Mouse (Mus musculus): ENCODE data around the gene Foxk1. TPM values are rescaled to one million over a fixed set of nuclear protein-coding genes. Genes with fewer than 3 reads are reported as not detected.

Gene Foxk1
- total and polyA plus RNA-seq, 2 experiments from 2014 or later: 7.1 to 30.0 TPM

DNA sequence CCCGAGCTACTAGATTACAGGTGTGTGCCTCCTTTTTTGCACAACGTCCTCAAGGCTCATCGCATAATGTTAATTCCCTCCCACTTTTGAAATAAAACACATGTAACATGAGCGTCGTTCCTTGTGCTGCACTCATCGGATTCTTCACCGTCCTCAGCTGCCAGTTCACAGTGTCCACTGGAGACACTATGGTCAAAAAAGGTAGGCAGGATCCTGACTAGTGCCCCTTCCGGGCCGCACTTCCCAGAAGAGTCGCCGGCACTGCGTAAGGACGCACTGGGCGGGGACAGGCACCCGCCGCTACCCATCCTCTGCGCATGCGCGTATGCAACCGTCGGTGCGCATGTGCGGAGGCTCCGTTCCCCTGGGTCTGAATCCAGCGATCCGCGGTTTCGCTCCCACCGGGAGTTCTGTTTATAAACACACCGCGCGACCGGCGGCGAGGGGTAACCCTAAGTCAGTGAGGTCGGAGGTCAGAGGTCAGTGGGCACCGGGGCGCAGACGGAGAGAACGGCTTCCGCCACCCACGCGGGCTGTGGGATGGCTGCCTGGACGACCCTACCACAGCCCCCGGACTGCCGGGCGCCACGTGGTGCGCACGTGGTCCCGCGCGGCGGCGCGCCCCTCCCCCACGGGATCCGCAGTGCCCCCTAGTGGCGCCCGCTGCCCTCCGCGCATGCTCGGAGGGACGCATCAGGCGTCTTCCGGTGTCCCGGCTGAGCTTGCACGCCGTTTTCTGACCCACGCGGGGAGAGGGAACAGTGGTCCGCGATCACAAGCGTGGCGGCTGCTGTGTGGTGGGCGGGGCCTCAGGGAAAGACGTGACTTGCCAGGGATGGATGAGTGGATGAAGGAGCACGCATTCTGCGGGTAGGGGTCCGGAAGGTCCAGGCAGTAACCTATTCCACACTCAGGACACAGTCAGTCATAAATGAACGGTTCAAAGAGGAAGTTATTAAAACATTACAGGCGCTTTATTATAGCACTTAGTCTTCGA, 33.9 kb upstream of the Foxk1 start:
- Histone ChIP-seq H3K4me3 (ENCODE audit: low read depth, low read length) (peak overlapping the region; percentile 54), H3K9ac (replicated peaks; ENCODE audit: low read length, poor library complexity, severe bottlenecking) (peak overlapping the region; percentile 73), H3K36me3 (ENCODE audit: insufficient read depth, low read length) (no peaks in the 10 kb centered on the region), H3K27me3 (ENCODE audit: insufficient read depth, low read length) (no peaks in the 10 kb centered on the region), H3K27ac (ENCODE audit: low read depth, low read length) (peak overlapping the region; percentile 64), H3K9me3 (ENCODE audit: low read length) (no peaks in the 10 kb centered on the region), H3K4me2 (ENCODE audit: low read depth, low read length, poor library complexity, severe bottlenecking) (peak overlapping the region; percentile 52), H3K4me1 (ENCODE audit: insufficient read depth, low read length) (no peaks in the 10 kb centered on the region)
- DNase-seq (ENCODE audit: low spot score) (peak; percentile 97), ATAC-seq (ENCODE audit: low FRiP score) (peak; percentile 93)
- TF ChIP-seq CTCF (IDR thresholded peaks at IDR 0.05): peak; percentile 97
- WGBS: under 1% methylated on average over 81 of the region's 83 CpGs

- 0 out of 2 replicates have a peak overlapping the region, but pooled peaks have one; percentile 64 for H3K27ac ChIP-seq (ENCODE audit: low read depth, low read length)
- 61% methylated on average over 5 of the region's 5 CpGs for WGBS
These were observed 33.2 kb upstream of the Foxk1 start for GRCm38 (mm10) chr5:142368122-142368521.

DNA sequence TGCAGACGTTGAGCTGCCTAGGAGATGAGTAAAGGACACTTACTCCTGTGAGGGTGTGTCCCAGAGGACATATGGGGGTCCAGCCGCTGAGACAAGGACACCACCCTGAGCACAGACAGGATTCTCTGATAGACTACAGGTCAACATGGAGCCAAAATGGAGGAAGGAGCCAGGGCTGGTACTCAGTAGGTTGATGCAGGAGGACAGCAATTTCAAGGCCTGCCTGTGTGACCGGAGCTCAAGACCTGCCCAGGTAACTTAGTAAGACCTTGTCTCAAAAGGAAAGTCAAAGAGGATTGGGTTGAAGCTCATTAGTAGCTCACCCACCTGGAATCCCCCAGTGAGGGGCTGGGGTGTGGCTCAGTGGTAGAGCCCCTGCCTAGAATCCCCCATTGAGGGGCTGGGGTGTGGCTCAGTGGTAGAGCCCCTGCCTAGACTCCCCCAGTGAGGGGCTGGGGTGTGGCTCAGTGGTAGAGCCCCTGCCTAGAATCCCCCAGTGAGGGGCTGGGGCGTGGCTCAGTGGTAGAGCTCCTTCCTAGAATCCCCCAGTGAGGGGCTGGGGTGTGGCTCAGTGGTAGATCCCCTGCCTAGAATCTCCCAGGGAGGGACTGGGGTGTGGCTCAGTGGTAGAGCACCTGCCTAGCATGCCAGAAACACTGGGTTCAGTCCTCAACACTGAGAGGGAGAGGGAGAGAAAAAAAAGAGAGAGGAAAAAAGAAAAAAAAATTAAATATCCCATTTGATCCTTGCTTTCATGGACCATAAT, 30.7 kb upstream of the Foxk1 start:
- no peak overlapping the region for H3K27ac ChIP-seq (ENCODE audit: low read depth, low read length)
- H3K4me2 ChIP-seq (ENCODE audit: low read depth, low read length, poor library complexity, severe bottlenecking): no peak overlapping the region
- no peaks in the 10 kb centered on the region for H3K27me3 ChIP-seq (ENCODE audit: insufficient read depth, low read length)
- TF ChIP-seq CTCF (IDR thresholded peaks at IDR 0.05): no peak
- DNase-seq (ENCODE audit: low spot score) (no peak), ATAC-seq (ENCODE audit: low FRiP score) (no peak)
- no peaks in the 10 kb centered on the region for H3K36me3 ChIP-seq (ENCODE audit: insufficient read depth, low read length)
- no peak overlapping the region for H3K4me3 ChIP-seq (ENCODE audit: low read depth, low read length)
- 92% methylated on average over 4 of the region's 4 CpGs for WGBS
- H3K9ac ChIP-seq (replicated peaks; ENCODE audit: low read length, poor library complexity, severe bottlenecking): no peak overlapping the region
- no peaks in the 10 kb centered on the region for H3K4me1 ChIP-seq (ENCODE audit: insufficient read depth, low read length)
- no peaks in the 10 kb centered on the region for H3K9me3 ChIP-seq (ENCODE audit: low read length)

More at GRCm38 (mm10) chr5:142368122-142368521, 33.2 kb upstream of the Foxk1 start:
- H3K9ac ChIP-seq (replicated peaks; ENCODE audit: low read length, poor library complexity, severe bottlenecking): peak overlapping the region; percentile 73; the same call in 1 of the 2 replicates
- peak overlapping the region; percentile 52 for H3K4me2 ChIP-seq (ENCODE audit: low read depth, low read length, poor library complexity, severe bottlenecking)
- H3K27me3 ChIP-seq (ENCODE audit: insufficient read depth, low read length): no peaks in the 10 kb centered on the region
- peak overlapping the region; percentile 54 for H3K4me3 ChIP-seq (ENCODE audit: low read depth, low read length)
- ATAC-seq (ENCODE audit: low FRiP score): no peak
- TF ChIP-seq CTCF (IDR thresholded peaks at IDR 0.05): no peak
- no peaks in the 10 kb centered on the region for H3K36me3 ChIP-seq (ENCODE audit: insufficient read depth, low read length)
- no peaks in the 10 kb centered on the region for H3K9me3 ChIP-seq (ENCODE audit: low read length)
- DNase-seq (ENCODE audit: low spot score): no peak
- no peaks in the 10 kb centered on the region for H3K4me1 ChIP-seq (ENCODE audit: insufficient read depth, low read length)

DNA sequence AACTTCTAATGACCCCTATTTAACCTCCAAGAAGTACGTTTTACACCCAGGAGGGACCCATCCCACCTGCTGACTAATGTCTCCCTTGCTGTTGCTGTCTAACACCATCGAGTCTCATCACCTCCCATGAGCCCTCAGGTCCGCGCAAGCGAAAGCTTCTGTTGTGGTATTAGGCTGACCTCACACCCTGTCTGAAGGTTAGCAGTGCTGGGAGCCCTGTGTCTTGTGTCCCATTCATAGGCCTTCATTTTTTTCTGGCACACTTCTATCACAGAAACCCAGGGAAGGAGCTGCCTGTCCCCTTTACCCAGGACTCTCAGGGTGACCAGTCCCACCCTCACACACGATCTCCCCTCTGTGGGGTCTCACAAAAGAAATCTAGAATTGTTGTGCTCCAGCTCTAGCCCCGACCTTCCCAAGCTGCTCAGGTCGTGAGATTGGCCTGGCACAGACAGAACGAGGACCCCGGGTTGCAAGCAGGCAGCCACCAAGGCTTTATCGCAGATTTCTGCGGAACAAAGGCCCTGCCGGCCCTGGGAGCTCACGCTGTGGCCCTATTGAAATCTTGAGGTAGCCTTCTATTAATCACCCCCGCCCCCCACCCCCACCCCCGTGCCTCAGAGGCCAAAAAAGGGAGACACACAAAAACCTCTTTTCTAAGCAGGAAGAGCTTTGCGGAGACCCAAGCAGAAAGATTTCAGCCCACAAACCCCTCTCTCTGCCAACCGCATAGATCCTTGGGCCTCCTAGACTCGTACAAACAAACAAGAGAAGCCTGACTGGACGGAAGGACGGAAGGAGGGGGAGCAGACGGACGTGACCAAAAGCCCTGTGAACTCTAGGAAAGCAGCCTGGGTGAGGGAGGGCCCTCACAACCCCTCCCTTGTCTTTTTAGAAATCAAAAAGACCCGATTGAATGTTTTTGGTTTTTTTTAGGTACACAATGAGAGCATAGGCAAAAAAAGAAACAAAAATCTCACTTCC, 29.8 kb upstream of the Foxk1 start:
- Histone ChIP-seq H3K36me3 (ENCODE audit: insufficient read depth, low read length) (no peaks in the 10 kb centered on the region), H3K27me3 (ENCODE audit: insufficient read depth, low read length) (no peaks in the 10 kb centered on the region), H3K9me3 (ENCODE audit: low read length) (no peaks in the 10 kb centered on the region), H3K4me1 (ENCODE audit: insufficient read depth, low read length) (no peaks in the 10 kb centered on the region), H3K4me3 (ENCODE audit: low read depth, low read length) (no peak overlapping the region), H3K27ac (ENCODE audit: low read depth, low read length) (peak overlapping the region; percentile 57), H3K9ac (replicated peaks; ENCODE audit: low read length, poor library complexity, severe bottlenecking) (peak overlapping the region; percentile 24; the same call in 1 of the 2 replicates), H3K4me2 (ENCODE audit: low read depth, low read length, poor library complexity, severe bottlenecking) (0 out of 2 replicates have a peak overlapping the region, but pooled peaks have one; percentile 12)
- TF ChIP-seq CTCF (IDR thresholded peaks at IDR 0.05): no peak
- 9% methylated on average over 24 of the region's 24 CpGs for WGBS
- DNase-seq (ENCODE audit: low spot score) (peak; percentile 33), ATAC-seq (ENCODE audit: low FRiP score) (no peak)

DNA sequence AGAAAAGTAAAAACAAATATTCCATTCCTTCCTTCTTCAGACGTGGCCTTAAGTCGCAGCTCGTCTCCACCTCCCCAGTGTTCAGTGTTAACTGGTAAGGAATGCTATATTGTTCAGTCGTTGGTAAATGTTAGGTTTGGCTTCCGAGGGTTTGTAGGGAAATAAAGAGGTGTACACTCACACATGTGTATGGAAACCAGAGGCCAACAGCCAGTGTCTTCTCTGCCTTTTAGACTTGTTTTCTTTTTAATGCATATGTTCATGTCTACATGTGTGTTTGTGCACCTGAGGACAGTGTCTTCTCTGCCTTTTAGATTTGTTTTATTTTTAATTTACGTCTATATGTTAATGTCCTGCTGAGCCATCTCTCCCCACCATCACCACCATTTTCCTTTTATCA, 29.1 kb upstream of the Foxk1 start:
- no peaks in the 10 kb centered on the region for H3K36me3 ChIP-seq (ENCODE audit: insufficient read depth, low read length)
- no peak overlapping the region for H3K4me2 ChIP-seq (ENCODE audit: low read depth, low read length, poor library complexity, severe bottlenecking)
- no peaks in the 10 kb centered on the region for H3K9me3 ChIP-seq (ENCODE audit: low read length)
- no peak overlapping the region for H3K9ac ChIP-seq (replicated peaks; ENCODE audit: low read length, poor library complexity, severe bottlenecking)
- ATAC-seq (ENCODE audit: low FRiP score) (no peak), DNase-seq (ENCODE audit: low spot score) (no peak)
- H3K27ac ChIP-seq (ENCODE audit: low read depth, low read length): peak overlapping the region; percentile 57; the same call in 1 of the 2 replicates
- no peaks in the 10 kb centered on the region for H3K27me3 ChIP-seq (ENCODE audit: insufficient read depth, low read length)
- no peaks in the 10 kb centered on the region for H3K4me1 ChIP-seq (ENCODE audit: insufficient read depth, low read length)
- 19% methylated on average over 6 of the region's 6 CpGs for WGBS
- no peak overlapping the region for H3K4me3 ChIP-seq (ENCODE audit: low read depth, low read length)
- no peak for TF ChIP-seq CTCF (IDR thresholded peaks at IDR 0.05)

Measured in midbrain, postnatal 0 days (tissue).